Mouse (Mus musculus) CH12.LX (cell line): ENCODE measurements at regions not wholly inside any gene's neighbourhood (a gene's known extent, or its start where the extent isn't known, plus 50 kb on each side); places are given as distances from the start of the nearest gene placed in this dataset.

Experiments
- BHLHE40 ChIP-seq: IDR thresholded peaks from 2 replicates; pipeline ENCODE4 v1.6.1; 2011; ENCODE audit warnings: mild to moderate bottlenecking, low read depth, low read length, improper control_type of control experiment
- CHD1 ChIP-seq: IDR thresholded peaks from 2 replicates; pipeline ENCODE4 v1.6.1; 2012; ENCODE audit warnings: low read depth, low read length, improper control_type of control experiment, inconsistent platforms
- CHD2 ChIP-seq: IDR thresholded peaks from 2 replicates; pipeline ENCODE4 v1.6.1; 2011; ENCODE audit warnings: low read length, improper control_type of control experiment
- CTCF ChIP-seq, 2 experiments: IDR thresholded peaks in 1 of 2; conservative IDR thresholded peaks in 1 of 2; 2 replicates each; pipeline ENCODE4 v1.5.1; 2011 to 2012; ENCODE audit warnings: low read depth in 2 of 2, low read length in 2 of 2, improper control_type of control experiment in 1 of 2, inconsistent platforms in 1 of 2, mild to moderate bottlenecking in 1 of 2, moderate library complexity in 1 of 2
- EP300 ChIP-seq: IDR thresholded peaks from 2 replicates; pipeline ENCODE4 v1.6.1; 2011; ENCODE audit warnings: low read length, improper control_type of control experiment
- ETS1 ChIP-seq: conservative IDR thresholded peaks from 2 replicates; pipeline ENCODE4 v1.6.1; 2012; ENCODE audit warnings: low read depth, mild to moderate bottlenecking, inconsistent platforms, low read length, improper control_type of control experiment, moderate library complexity
- POLR2A ChIP-seq: IDR thresholded peaks from 2 replicates; pipeline ENCODE4 v1.6.1; 2011; ENCODE audit warnings: low read depth, mild to moderate bottlenecking, improper control_type of control experiment, low read length
- POLR2AphosphoS2 ChIP-seq: IDR thresholded peaks from 2 replicates; pipeline ENCODE4 v1.6.1; 2011; ENCODE audit warnings: low read depth, low read length, improper control_type of control experiment
- SIN3A ChIP-seq: IDR thresholded peaks from 2 replicates; pipeline ENCODE4 v1.6.1; 2012; ENCODE audit warnings: low read length, improper control_type of control experiment, inconsistent platforms
- ZC3H11A ChIP-seq: IDR thresholded peaks from 2 replicates; pipeline ENCODE4 v1.6.1; 2012; ENCODE audit warnings: low read depth, mild to moderate bottlenecking, inconsistent platforms, low read length, improper control_type of control experiment

GRCm38 (mm10) chr1:61298779-61299178 lies 321.1 kb downstream of the Icos start:
- TF ChIP-seq CTCF (conservative IDR thresholded peaks at IDR 0.05 in 1 of 2, IDR thresholded peaks at IDR 0.05 in 1 of 2; ENCODE audit: low read depth in 2 of 2, low read length in 2 of 2) (no peak), SIN3A (no peak), BHLHE40 (no peak), POLR2A (no peak), CHD1 (no peak), ETS1 (no peak), POLR2AphosphoS2 (no peak), CHD2 (no peak), ZC3H11A (no peak), EP300 (no peak)
